In the genomic region with DNA sequence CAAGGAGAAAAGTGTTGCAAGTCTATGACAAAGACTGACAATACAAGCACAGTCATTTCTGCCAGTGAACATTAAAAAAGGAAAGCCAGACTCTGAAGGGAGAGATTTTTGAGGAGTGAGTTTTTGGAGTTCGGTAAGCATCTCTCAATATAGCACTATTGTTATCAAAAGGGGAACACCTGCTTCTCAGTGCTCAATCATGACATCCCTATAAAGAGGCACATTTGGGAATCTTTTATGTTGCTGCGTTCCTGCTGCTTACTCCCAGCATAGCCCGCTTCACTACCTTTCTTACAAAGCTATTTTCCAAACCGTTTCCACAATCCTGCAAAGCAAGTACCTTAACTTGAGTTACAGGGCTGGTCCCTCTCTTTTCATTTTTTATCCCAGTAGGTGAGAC, we compare ENCODE assay signal across 17 mouse cellular contexts.
"Had no signal": no experiment of that assay in that cellular context is flagged by ENCODE, and none has a peak within 500 bp of the region (broad histone marks: within the 10 kb centered on the region; RNA-seq: fewer than 3 reads in every experiment).

No protein-coding gene starts in this region.

- H3K36me3 ChIP-seq: midbrain, embryonic 15.5 days; neural tube, embryonic 12.5 days; neural tube, embryonic 15.5 days had no signal

- H3K4me2 ChIP-seq: lung, embryonic 14.5 days; midbrain, embryonic 11.5 days; midbrain, embryonic 15.5 days; neural tube, embryonic 12.5 days; neural tube, embryonic 15.5 days had no signal

- H3K4me1 ChIP-seq: midbrain, embryonic 15.5 days; neural tube, embryonic 12.5 days; neural tube, embryonic 15.5 days had no signal

- H3K27me3 ChIP-seq: megakaryocyte, embryonic 14.5 days; midbrain, embryonic 15.5 days; neural tube, embryonic 12.5 days; neural tube, embryonic 15.5 days had no signal

- ATAC-seq: intestine, postnatal 0 days; lung, postnatal 0 days; midbrain, embryonic 15.5 days had no signal

- H3K27ac ChIP-seq: kidney, postnatal 0 days; layer of hippocampus, adult 2 months; left cerebral cortex, adult 2 months; macrophage; midbrain, embryonic 15.5 days; neural tube, embryonic 12.5 days; neural tube, embryonic 15.5 days had no signal

- H3K4me3 ChIP-seq: layer of hippocampus, adult 2 months; left cerebral cortex, adult 2 months; megakaryocyte, embryonic 14.5 days; midbrain, embryonic 15.5 days; neural tube, embryonic 12.5 days; neural tube, embryonic 15.5 days had no signal

- H3K9me3 ChIP-seq: megakaryocyte, embryonic 14.5 days; midbrain, embryonic 15.5 days; neural tube, embryonic 12.5 days; neural tube, embryonic 15.5 days had no signal

- H3K9ac ChIP-seq: lung, embryonic 14.5 days; midbrain, embryonic 15.5 days; neural tube, embryonic 12.5 days; neural tube, embryonic 15.5 days had no signal

- DNase-seq: kidney, adult 2 months; kidney, postnatal 25 days; layer of hippocampus, postnatal 36 days; lung, embryonic 14.5 days; thymus, adult 18-20 months; thymus, postnatal 36 days had no signal
